Mouse (Mus musculus): ENCODE results near the gene Casp14. TPM values are rescaled to one million over a fixed set of nuclear protein-coding genes. Genes with fewer than 3 reads are reported as not detected.

The Casp14 gene
- polyA plus RNA-seq (2012; ENCODE audit: low replicate concordance) = not detected in 2 replicates

GRCm38 (mm10) chr10:78718056-78718455 lies at the start of gene Casp14:
Gene Casp14 (minus strand): TSS chr10:78718294.

GRCm38 (mm10) chr10:78752452-78753191 lies 34.5 kb upstream of the Casp14 start, which contains the start of gene Ccdc105:
Gene Ccdc105 (minus strand): TSS chr10:78753065.

Other genes with a start within 250 kb of the Casp14 start
- not detected in 2 replicates for gene Olfr1358, start 200.9 kb downstream of the Casp14 start, polyA plus RNA-seq (2012; ENCODE audit: low replicate concordance)
- gene Ilvbl, start 143.9 kb downstream of the Casp14 start, polyA plus RNA-seq (2012; ENCODE audit: low replicate concordance) = 28.5 and 30.8 TPM in 2 replicates
- gene Syde1, start 126.3 kb downstream of the Casp14 start, polyA plus RNA-seq (2012; ENCODE audit: low replicate concordance) = 3.2 and 3.6 TPM in 2 replicates
- gene Olfr1357, start 100.2 kb downstream of the Casp14 start, polyA plus RNA-seq (2012; ENCODE audit: low replicate concordance) = not detected in 2 replicates
- not detected in 2 replicates for gene Ccdc105, start 34.8 kb upstream of the Casp14 start, polyA plus RNA-seq (2012; ENCODE audit: low replicate concordance)
- not detected in 2 replicates for gene Slc1a6, start 62.2 kb upstream of the Casp14 start, polyA plus RNA-seq (2012; ENCODE audit: low replicate concordance)
- gene Olfr1356, start 133.9 kb upstream of the Casp14 start, polyA plus RNA-seq (2012; ENCODE audit: low replicate concordance) = not detected in 2 replicates
- gene Olfr1355, start 157.2 kb upstream of the Casp14 start, polyA plus RNA-seq (2012; ENCODE audit: low replicate concordance) = not detected in 2 replicates
- gene Olfr1354, start 194.9 kb upstream of the Casp14 start, polyA plus RNA-seq (2012; ENCODE audit: low replicate concordance) = not detected in 2 replicates
- not detected in 2 replicates for gene Olfr8, start 232.3 kb upstream of the Casp14 start, polyA plus RNA-seq (2012; ENCODE audit: low replicate concordance)
- not detected in 2 replicates for gene Olfr1353, start 245.0 kb upstream of the Casp14 start, polyA plus RNA-seq (2012; ENCODE audit: low replicate concordance)